Mouse (Mus musculus) ES-E14 (cell line): ENCODE measurements around the gene Tmx1.

Source experiments
- HCFC1 ChIP-seq: IDR thresholded peaks from 2 replicates; pipeline ENCODE4 v1.6.1; 2012; ENCODE audit warnings: low read length, inconsistent platforms, borderline replicate concordance; ENCODE audit not compliant: insufficient read depth
- MAFK ChIP-seq: IDR thresholded peaks from 2 replicates; pipeline ENCODE4 v1.6.1; 2014; ENCODE audit warnings: mild to moderate bottlenecking, low read depth, low read length, inconsistent platforms; ENCODE audit not compliant: insufficient read depth
- ZC3H11A ChIP-seq: IDR thresholded peaks from 2 replicates; pipeline ENCODE4 v1.6.1; 2012; ENCODE audit warnings: low read depth, mild to moderate bottlenecking, inconsistent platforms, low read length, borderline replicate concordance
- ZNF384 ChIP-seq: IDR thresholded peaks from 2 replicates; pipeline ENCODE4 v1.6.1; 2012; ENCODE audit warnings: low read depth, low read length, inconsistent platforms

DNA sequence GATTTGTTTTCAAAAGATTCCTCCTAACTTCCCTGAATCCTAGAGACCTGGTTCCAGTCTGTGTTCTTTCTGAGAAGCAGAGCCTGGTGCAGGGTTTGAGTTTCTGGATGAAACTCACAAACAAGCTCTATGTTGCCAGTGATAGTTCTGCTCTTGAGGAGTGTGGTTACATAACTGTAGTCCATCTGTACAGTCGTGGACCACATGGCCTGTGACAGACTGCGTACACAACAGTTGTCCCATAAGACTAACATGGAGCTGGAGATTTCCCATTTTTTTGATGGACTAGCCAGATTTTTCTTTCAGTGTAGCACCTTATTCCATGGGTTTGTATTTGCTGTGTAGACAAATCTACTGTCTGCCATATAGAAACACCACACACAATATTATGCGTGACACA, 31.9 kb upstream of the Tmx1 start:
- TF ChIP-seq ZC3H11A = no peak
- TF ChIP-seq HCFC1 = no peak
- TF ChIP-seq MAFK = no peak
- no peak for TF ChIP-seq ZNF384
